Mouse (Mus musculus): Measurements from ENCODE around the gene Rps27l. TPM values are rescaled to one million over a fixed set of nuclear protein-coding genes. Genes with fewer than 3 reads are reported as not detected.

Rps27l gene
- polyA plus RNA-seq, 1 experiment from 2014 or later: 828 TPM

DNA sequence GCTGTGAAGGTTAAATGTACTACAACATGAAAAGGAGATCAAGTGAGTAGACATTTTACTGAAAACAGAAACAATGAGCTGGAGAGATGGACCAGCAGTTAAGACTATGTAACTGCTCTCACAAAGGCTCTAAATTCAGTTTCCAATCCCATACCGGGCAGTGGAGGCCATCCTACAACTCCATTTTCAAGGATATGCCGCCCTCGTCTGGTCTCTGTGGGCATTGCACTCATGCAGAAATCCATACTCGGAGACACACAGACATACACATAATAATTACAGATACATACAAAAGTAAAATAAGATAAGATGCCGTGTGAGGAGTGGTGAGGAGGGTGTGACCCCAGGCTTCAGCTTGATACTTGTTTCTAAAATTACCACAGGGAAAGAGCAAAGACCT, 34.6 kb downstream of the Rps27l start:
- peak; percentile 74 for DNase-seq (ENCODE audit: low spot score)

DNA sequence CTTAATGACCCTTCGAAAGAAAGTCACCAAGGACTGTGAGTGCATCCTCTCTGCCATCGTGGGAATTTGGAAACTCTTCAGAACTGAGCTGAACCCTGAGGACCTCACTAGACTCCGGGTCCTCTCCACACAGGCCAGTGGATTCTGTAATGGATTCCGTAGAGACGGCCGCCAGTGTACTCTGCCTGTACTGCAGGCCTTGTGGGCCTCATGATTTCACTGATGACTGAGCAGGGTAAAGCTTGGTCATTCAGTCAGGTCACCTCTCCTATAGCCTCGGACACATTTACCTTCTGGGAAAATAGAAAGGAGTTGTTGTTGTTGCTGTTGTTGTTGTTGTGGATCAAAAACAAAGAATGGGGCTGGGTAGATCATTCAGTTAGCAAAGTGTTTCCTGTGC, 36.2 kb downstream of the Rps27l start:
- DNase-seq (ENCODE audit: low spot score): no peak

DNA sequence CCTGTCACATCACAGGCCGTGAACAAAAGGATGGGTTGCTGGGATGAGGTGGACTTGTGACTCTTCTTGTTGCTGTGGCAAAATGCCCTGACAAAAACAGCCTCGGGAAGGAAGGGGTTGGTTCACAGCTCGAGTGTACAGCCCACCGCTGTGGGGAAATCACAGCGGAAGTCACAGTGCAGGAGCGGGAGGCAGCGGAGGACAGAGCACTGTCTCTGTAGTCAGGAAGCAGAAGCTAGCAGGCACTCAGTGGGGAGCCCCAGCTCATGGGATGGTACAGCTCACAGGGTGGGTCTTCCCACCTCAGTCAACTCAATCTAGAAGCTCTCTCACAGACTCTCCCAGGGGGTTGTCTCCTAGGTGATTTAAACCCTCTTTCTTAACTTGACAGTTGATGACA, 39.5 kb downstream of the Rps27l start:
- DNase-seq (ENCODE audit: low spot score): no peak

DNA sequence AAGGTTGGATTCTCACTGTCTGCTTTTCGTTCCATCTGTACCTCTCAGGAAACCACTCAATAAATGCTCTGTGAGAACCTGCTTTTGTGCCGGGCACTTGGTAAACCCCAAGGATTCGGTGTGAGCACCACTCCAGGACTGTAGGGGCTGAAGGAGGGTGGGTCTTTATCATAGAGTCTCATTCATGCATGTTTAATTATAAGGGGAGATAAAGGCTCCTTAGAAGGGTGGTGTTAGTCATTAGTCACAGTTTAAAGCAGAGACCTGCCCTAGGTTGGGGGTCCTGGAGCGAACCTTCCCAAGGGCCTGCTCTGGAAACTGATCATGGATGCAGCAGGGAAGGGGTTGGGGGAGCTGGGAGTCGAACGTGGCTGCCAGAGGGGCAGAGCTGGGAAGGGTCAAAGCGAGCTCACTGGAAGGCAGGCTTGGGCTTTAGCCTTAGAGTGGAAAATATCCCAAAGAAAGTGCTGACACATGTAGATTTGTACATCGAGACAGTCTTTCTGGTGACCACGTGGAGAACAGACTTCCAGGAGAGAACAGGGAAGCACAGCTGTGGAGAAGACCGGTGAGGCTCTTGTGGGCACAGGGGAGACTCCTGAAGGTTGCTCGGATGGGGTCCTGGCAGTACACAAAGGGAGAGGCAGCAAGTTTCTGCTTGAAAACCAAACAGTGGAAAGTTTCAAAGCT, 42.5 kb downstream of the Rps27l start:
- no peak for DNase-seq (ENCODE audit: low spot score)

DNA sequence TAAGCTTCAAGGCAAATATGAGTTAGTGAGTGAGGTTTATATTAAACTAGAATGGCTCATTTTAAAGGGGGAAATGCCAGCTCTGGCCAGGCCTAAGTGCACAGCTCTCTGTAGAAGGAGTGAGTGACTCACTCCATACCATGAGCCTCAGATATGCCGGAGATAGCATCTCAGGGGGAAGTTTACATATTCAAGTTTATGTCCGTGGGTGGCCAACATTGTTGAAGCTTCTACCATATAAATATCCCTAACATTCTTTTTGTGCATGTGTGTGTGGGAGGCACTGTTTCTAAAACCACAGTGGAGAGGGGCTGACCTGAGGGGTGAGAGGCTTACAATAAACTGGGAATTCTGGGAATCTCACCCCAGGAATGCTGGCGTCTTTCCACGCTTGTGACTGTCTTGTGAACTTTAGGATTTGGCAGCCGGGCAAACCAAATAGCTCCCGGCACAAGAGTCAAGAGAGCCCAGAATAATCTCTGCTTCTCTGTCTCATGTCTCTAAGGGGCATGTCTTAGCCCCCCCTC, 43.1 kb downstream of the Rps27l start:
- no peak for DNase-seq (ENCODE audit: low spot score)

DNA sequence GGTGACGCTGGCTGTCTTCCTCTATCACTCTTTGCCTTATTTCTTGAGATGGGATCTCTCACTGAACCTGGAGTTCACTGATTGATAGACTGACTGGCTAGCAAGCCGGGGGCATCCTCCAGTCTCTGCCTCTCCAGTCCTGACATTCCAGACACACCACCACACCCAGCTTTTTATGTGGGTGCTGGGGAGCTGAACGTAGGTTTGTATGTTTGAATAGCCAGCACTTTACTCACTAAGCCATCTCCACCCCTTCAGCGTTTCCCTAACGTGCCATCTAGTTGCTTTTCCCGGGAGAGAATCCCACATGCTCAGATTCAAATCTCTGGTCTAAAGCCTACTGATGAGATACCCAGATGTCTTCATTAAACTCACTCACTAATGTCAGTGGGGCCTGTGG, 43.7 kb downstream of the Rps27l start:
- no peak for DNase-seq (ENCODE audit: low spot score)

DNA sequence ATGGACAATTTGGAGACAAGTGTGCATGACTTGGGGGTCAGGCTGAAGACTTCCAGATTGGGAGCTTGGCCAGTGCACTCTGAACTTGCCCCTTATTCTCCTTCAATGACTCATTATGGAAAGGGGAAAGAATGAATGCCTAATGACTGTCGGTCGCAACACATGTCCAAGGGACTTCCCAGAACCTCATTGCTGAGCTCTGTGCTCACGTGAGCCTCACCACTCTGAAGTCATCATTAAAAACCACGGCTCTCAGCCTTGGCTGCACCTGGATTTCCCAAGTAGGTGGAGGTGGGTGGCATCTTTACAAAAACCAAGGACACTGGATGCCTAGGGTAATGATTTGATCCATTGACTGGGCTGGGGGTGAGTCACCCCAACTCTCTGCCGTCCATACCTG, 44.2 kb downstream of the Rps27l start:
- no peak for DNase-seq (ENCODE audit: low spot score)

DNA sequence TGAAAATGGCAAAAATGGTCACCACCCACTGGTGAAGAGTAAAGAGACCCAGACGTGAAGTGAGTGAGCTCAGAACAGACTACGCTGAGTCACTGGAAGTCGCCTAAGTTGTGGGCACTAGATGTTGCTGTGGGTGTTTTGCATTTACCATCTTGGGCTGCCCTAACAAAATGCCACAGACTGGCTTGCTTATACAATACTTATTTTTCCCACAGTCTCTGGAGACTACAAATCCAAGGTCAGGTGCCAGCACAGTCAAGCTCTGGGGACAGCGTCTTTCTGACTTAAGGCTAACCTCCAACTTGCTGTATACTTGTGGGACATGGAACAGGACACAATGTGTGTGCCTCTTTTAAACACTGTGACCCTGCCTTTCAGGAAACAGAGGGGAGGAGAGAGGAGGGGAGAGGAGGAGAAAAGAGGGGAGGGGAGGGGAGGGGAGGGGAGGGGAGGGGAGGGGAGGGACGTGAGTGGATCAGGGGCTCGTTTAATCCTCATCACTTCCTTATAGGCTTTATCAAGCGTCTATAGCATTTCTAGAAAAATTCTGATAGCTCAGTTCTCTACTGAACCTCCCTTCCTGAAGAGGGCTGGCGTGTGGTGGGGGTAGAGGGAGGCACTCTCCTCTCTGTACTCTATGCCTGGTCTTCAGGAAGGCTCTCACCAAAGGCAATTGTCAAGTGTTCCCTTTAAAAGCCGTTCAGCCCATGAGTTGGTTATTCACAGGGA, 45.3 kb downstream of the Rps27l start:
- no peak for DNase-seq (ENCODE audit: low spot score)

DNA sequence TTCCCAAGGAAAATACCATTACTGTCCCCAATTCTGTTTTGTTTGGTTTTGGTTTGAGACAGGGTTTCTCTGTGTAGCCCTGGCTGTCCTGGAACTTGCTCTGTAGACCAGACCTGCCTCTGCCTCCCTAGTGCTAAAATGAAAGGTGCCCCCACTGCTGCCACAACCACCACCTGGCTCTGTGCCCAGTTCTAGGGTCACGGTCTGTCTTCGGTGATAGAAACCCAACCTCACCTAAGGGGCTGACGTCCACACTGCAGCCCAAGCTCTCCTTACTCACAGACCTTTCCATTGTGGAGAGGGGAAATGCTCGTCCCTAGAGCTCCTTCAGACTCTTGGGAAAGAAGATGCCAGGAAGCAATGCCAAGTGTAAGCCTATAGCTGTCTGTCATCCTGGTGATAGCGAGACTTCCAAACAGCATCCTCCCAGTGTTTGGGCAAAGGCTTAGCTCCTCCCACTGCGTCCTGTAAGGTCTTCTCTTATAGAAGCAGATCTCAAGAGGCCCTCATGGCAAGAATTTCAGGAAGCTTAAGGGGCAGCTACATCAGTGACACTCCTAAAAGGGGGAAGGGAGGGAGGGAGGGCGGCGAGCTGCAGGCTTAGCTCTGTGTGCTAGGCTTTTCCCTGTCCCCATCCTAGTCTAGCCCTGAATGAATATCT, 46.0 kb downstream of the Rps27l start:
- no peak for DNase-seq (ENCODE audit: low spot score)

Other genes with a start within 250 kb of the Rps27l start
- 1.5 and 2.4 TPM in 2 replicates for gene Car12, start 232.4 kb upstream of the Rps27l start, polyA plus RNA-seq (2015; fragmentation: Nextera tagmentation; extraction: Ambion mirVana)
- gene Aph1b, start 150.6 kb upstream of the Rps27l start, polyA plus RNA-seq (2015; fragmentation: Nextera tagmentation; extraction: Ambion mirVana): 1.5 and 1.8 TPM in 2 replicates
- gene Gm10647, start 149.0 kb upstream of the Rps27l start, polyA plus RNA-seq (2015; fragmentation: Nextera tagmentation; extraction: Ambion mirVana): 0.21 TPM in 1 of 2 replicates, not detected in the other
- 2.1 and 3.5 TPM in 2 replicates for gene Aph1c, start 111.4 kb upstream of the Rps27l start, polyA plus RNA-seq (2015; fragmentation: Nextera tagmentation; extraction: Ambion mirVana)
- 14.4 and 25.8 TPM in 2 replicates for gene Rab8b, start 26.4 kb upstream of the Rps27l start, polyA plus RNA-seq (2015; fragmentation: Nextera tagmentation; extraction: Ambion mirVana)
- gene Lactb, start 29.4 kb downstream of the Rps27l start, polyA plus RNA-seq (2015; fragmentation: Nextera tagmentation; extraction: Ambion mirVana): 9.8 and 10.9 TPM in 2 replicates
- 88.5 and 91.4 TPM in 2 replicates for gene Tpm1, start 103.3 kb downstream of the Rps27l start, polyA plus RNA-seq (2015; fragmentation: Nextera tagmentation; extraction: Ambion mirVana)

Data from thymus, postnatal 0 days (tissue).